Mouse (Mus musculus): Measurements from ENCODE around the gene Sult1a1. TPM values are rescaled to one million over a fixed set of nuclear protein-coding genes. Genes with fewer than 3 reads are reported as not detected.
"Not testable (repeated sequence)": the region's sequence is repeated elsewhere in the genome, so short reads cannot be mapped to it uniquely, and the experiment has no call there.

Sult1a1 gene
- polyA plus RNA-seq, 1 experiment, result 0.95 TPM

DNA sequence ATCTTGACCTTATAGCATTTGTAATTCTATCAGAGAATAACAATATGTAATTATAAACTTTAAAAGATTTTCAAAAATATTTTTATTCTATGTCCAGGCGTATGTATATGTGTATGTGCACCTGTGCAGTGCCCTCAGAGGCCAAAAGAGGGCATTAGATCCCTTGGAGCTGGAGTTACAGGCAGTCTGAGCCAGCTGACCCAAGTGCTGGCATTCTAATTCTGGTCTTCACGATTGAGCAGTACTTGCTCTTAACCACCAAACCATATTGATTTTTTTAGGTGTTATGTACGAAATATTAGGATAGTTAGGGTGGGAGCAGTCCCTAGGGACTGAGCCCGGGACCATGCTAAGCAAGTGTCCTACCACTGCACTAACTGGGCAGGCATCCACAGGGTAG is 27.7 kb downstream of the Sult1a1 start:
- TF ChIP-seq POLR2A (IDR thresholded peaks at IDR 0.05; ENCODE audit: low read depth, low read length), result no peak
- no peak for TF ChIP-seq CTCF (IDR thresholded peaks at IDR 0.05; ENCODE audit: borderline replicate concordance, insufficient read depth, low read length)
- Histone ChIP-seq H3K27ac (ENCODE audit: insufficient read depth, low read length) (no peak overlapping the region), H3K4me1 (ENCODE audit: control insufficient read depth, insufficient read depth, low read length) (peaks cover 2% of the 10 kb centered on the region; the same call in 1 of the 2 replicates), H3K4me3 (ENCODE audit: insufficient read depth, low read length) (no peak overlapping the region)

DNA sequence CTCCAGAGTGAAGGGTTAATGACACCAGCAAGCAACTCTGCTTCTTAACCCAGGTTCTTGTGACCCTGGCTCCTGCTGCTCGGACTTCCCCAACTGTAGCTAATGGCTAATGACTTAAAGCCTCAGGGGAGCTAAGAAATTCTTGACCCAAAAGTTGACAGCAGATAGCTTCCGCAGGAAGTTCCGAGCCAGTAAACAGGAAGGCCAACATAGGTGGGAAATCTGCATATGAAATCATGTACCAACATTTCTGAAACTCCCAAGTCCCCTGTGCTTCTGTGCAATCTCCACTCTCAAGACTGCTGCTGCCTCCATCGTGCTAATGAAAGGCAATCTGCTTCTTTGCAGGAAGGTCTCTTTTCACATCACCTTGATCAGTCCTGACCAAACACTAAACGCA is 30.5 kb downstream of the Sult1a1 start:
- H3K27ac ChIP-seq (ENCODE audit: insufficient read depth, low read length), result no peak overlapping the region
- no peak for TF ChIP-seq POLR2A (IDR thresholded peaks at IDR 0.05; ENCODE audit: low read depth, low read length)
- TF ChIP-seq CTCF (IDR thresholded peaks at IDR 0.05; ENCODE audit: borderline replicate concordance, insufficient read depth, low read length), result no peak
- no peak overlapping the region for H3K4me3 ChIP-seq (ENCODE audit: insufficient read depth, low read length)
- peaks cover 2% of the 10 kb centered on the region; the same call in 1 of the 2 replicates for H3K4me1 ChIP-seq (ENCODE audit: control insufficient read depth, insufficient read depth, low read length)

DNA sequence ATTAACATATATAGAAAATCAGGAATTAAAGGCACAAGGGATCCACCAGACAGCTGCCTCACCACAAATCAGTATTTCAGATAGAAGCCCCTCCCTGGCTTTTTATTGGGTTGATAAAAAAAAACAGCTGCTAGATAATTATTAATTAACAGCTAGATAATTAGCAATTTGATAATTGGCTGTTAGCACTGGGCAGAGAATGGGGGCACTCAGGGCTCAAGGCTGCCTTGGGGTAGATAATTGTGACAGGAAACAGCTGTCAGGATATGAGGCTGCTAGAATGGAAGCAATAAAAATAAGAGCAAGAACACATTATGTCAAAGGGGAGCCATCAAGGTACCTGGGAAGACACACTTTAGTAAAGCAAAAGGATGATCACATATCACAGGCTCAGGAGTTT is 31.3 kb downstream of the Sult1a1 start:
- Histone ChIP-seq H3K4me3 (ENCODE audit: insufficient read depth, low read length) (no peak overlapping the region), H3K4me1 (ENCODE audit: control insufficient read depth, insufficient read depth, low read length) (no peaks in the 10 kb centered on the region), H3K27ac (ENCODE audit: insufficient read depth, low read length) (no peak overlapping the region)
- no peak for TF ChIP-seq POLR2A (IDR thresholded peaks at IDR 0.05; ENCODE audit: low read depth, low read length)
- no peak for TF ChIP-seq CTCF (IDR thresholded peaks at IDR 0.05; ENCODE audit: borderline replicate concordance, insufficient read depth, low read length)

DNA sequence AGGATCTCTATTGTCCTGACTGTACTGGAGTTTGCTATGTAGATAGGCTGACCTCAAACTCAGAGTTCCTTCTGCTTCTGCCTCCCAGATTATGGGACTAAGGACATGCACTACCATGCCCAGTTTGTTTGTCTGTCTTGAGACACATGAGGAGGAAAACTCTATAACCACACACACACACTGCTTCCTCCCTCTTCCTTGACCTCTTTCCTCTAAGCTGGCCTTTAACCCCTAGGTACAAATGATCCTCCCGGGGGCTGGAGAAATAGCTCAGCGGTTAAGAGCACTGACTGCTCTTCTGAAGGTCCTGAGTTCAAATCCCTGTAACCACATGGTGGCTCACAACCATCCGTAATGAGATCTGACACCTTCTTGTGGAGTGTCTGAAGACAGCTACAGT is 31.9 kb downstream of the Sult1a1 start:
- H3K4me1 ChIP-seq (ENCODE audit: control insufficient read depth, insufficient read depth, low read length), result no peaks in the 10 kb centered on the region
- H3K27ac ChIP-seq (ENCODE audit: insufficient read depth, low read length), result no peak overlapping the region
- TF ChIP-seq POLR2A (IDR thresholded peaks at IDR 0.05; ENCODE audit: low read depth, low read length), result no peak
- TF ChIP-seq CTCF (IDR thresholded peaks at IDR 0.05; ENCODE audit: borderline replicate concordance, insufficient read depth, low read length), result no peak
- H3K4me3 ChIP-seq (ENCODE audit: insufficient read depth, low read length), result no peak overlapping the region

DNA sequence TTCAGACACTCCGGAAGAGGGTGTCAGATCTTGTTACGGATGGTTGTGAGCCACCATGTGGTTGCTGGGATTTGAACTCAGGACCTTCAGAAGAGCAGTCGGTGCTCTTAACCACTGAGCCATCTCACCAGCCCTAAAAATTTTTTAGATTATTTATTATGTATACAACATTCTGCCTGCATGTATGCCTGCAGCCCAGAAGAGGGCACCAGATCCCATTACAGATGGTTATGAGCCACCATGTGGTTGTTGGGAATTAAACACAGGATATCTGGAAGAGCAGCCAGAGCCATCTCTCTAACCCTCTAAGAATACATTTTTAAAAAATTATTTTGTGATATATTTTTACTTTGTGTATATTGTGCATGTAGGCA is 33.0 kb downstream of the Sult1a1 start:
- not testable (repeated sequence) for H3K4me1 ChIP-seq (ENCODE audit: control insufficient read depth, insufficient read depth, low read length); H3K4me3 ChIP-seq (ENCODE audit: insufficient read depth, low read length); H3K27ac ChIP-seq (ENCODE audit: insufficient read depth, low read length)

DNA sequence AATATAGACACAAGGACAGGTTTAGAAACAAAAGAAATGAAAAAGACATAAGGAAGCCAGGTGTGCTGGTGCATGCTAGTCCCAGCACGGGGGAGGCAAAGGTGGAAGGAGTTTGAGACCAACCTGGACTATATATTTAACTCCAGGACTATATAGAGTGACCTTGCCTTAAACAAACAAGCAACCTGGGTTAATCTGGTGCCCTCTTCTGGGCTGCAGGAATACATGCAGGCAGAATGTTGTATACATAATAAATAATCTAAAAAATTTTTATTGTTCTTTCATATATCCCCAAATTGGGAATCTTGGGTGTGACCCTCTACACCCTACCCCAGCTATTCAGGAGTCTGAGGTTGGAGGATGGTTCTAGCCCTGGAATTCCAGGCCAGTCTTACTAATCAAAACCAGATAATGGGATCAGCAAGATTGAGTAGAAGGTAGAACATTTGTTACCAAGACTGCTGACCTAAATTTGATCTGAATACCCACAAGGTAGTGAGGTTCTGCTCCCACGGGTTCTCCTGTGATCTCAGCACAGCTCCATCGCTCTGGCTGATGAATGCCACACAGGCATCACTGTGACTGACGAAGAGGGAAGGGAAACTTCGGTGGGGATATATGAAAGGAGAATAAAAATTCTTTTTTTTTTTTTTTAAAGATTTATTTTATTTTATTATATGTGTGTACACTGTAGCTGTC is 33.5 kb downstream of the Sult1a1 start:
- Histone ChIP-seq H3K27ac (ENCODE audit: insufficient read depth, low read length) (no peak overlapping the region), H3K4me3 (ENCODE audit: insufficient read depth, low read length) (no peak overlapping the region), H3K4me1 (ENCODE audit: control insufficient read depth, insufficient read depth, low read length) (no peaks in the 10 kb centered on the region)
- no peak for TF ChIP-seq CTCF (IDR thresholded peaks at IDR 0.05; ENCODE audit: borderline replicate concordance, insufficient read depth, low read length)
- no peak for TF ChIP-seq POLR2A (IDR thresholded peaks at IDR 0.05; ENCODE audit: low read depth, low read length)

DNA sequence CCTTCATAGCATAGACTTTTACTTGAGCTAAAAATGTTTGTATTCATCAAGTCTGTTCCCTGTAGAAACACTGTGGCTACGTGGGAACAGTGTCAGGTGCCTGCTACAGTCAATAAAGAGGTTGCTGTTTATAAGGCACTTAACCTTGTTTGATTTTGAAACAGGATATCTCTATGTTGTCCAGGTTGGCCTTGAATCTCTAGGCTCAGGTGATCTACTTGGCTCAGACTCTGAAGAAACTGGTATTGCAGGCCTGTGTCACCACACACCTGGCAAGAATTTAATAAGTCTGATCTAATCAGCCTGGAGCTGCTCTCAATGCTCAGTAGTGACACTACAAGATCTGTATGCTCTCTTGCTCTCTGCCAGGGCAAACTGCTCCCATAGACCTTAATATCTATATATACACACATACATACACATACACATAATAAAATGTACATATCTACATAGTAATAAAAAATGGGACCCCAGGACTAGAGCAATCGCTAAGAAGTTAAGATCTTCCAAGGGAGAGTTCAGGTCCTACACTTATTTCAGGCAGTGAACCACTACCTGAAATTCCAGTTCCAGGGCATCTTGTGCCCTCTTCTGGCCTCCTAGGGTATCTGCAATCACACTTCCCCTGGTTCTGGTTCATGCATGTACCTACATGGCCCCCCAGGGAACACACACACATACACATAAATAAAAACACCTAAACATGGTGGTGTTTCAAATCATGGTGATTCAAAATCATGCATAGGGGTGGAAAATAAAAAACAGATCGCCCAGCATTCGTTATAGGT is 39.3 kb downstream of the Sult1a1 start:
- Histone ChIP-seq H3K4me1 (ENCODE audit: control insufficient read depth, insufficient read depth, low read length) (no peaks in the 10 kb centered on the region; the same call in 1 of the 2 replicates), H3K27ac (ENCODE audit: insufficient read depth, low read length) (no peak overlapping the region), H3K4me3 (ENCODE audit: insufficient read depth, low read length) (no peak overlapping the region)
- TF ChIP-seq CTCF (IDR thresholded peaks at IDR 0.05; ENCODE audit: borderline replicate concordance, insufficient read depth, low read length) (no peak; the same call in 1 of the 2 replicates), POLR2A (IDR thresholded peaks at IDR 0.05; ENCODE audit: low read depth, low read length) (no peak)

DNA sequence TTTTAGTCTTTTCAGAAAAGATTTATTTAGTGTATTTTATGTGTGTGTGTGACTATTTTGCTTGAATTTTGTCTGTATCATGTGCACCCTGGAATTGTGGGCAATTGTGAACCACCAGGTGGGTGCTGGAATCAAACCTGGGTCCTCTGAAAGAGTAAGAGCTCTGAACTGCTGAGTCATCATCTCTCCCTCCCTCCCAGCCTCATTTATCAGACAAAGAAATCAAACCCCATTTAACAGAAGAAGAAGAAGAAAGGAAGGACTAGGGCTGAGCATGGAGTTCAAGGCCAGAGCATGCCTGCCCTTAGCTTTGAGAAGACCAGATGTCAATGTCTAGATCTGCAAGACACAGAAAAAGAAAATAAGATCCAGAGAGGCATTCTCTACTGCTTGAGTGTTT is 40.9 kb downstream of the Sult1a1 start:
- no peak for TF ChIP-seq POLR2A (IDR thresholded peaks at IDR 0.05; ENCODE audit: low read depth, low read length)
- TF ChIP-seq CTCF (IDR thresholded peaks at IDR 0.05; ENCODE audit: borderline replicate concordance, insufficient read depth, low read length), result no peak
- Histone ChIP-seq H3K27ac (ENCODE audit: insufficient read depth, low read length) (no peak overlapping the region), H3K4me1 (ENCODE audit: control insufficient read depth, insufficient read depth, low read length) (peaks cover 7% of the 10 kb centered on the region; the same call in 1 of the 2 replicates), H3K4me3 (ENCODE audit: insufficient read depth, low read length) (no peak overlapping the region)

DNA sequence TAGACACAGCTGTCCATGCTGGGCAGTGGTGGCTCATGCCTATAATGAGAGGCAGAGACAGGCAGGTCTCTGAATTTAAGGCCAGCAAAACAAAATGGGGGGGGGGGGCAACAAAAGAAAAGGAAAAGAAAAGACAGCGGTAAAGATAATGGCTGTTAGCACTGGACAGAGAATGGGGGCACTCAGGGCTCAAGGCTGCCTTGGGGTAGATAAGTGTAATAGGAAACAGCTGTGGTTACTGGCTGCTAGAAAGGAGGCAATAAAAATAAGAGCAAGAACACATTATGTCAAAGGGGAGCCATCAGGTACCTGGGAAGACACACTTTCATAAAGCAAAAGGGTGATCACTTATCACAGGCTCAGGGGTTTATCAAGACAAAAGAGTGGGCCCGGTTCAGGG is 43.8 kb downstream of the Sult1a1 start:
- Histone ChIP-seq H3K4me1 (ENCODE audit: control insufficient read depth, insufficient read depth, low read length) (peaks cover 22% of the 10 kb centered on the region), H3K27ac (ENCODE audit: insufficient read depth, low read length) (no peak overlapping the region), H3K4me3 (ENCODE audit: insufficient read depth, low read length) (no peak overlapping the region)
- TF ChIP-seq CTCF (IDR thresholded peaks at IDR 0.05; ENCODE audit: borderline replicate concordance, insufficient read depth, low read length), result no peak
- TF ChIP-seq POLR2A (IDR thresholded peaks at IDR 0.05; ENCODE audit: low read depth, low read length), result no peak

DNA sequence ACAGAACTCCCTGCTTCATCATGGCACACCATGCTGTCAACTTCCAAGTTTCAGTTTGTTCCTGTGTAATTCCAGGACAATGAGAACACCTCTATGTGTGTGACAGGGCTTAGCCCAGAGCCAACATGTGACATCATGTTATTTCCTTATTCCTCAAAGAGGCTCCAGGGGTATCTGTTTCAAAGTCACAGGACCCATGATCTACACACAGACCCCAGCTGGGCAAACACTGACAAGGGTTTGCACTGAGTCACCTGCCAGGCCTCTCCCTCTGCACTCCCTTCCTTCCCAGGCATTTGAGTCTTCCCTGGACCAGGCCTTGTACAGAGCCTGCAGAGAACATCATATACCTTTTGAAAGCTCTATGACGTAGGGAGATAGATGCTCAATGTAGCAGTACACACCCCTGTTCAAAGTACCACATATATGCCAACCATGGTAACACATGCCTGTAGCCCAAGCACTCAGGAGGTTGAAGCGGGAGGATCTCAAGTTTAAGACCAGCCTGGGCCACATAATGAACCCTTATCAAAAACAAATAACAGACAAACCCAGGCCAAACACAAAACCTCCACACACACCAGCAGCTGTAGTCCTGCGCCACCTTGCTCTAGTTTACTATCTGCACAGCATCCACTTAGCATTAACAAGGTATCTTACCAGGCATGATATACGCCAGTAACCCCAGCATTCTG is 45.3 kb downstream of the Sult1a1 start, which contains the start of gene Nupr1:
Gene Nupr1 (minus strand): TSS at position 38 of the 695 bp plus-strand sequence.
- H3K4me3 ChIP-seq (ENCODE audit: insufficient read depth, low read length), result no peak within 1 kb of the TSS
- H3K4me1 ChIP-seq (ENCODE audit: control insufficient read depth, insufficient read depth, low read length), result peaks cover 24% of the 10 kb centered on the region
- peak within 1 kb of the TSS; percentile 55 for H3K27ac ChIP-seq (ENCODE audit: insufficient read depth, low read length)
- TF ChIP-seq POLR2A (IDR thresholded peaks at IDR 0.05; ENCODE audit: low read depth, low read length), result no peak
- TF ChIP-seq CTCF (IDR thresholded peaks at IDR 0.05; ENCODE audit: borderline replicate concordance, insufficient read depth, low read length), result no peak
